Mouse (Mus musculus) CH12.LX (cell line): Measurements from ENCODE around the gene Eif5b. TPM values are rescaled to one million over a fixed set of nuclear protein-coding genes. Genes with fewer than 3 reads are reported as not detected.

Experiments used
- DNase-seq: peaks from one replicate; pipeline ENCODE4 v3.0.0-alpha.2; 2013; ENCODE audit errors: extremely low read depth
- H3K27ac ChIP-seq: 2 replicates; pipeline ENCODE4 v1.5.1; 2012; ENCODE audit warnings: low read depth, mild to moderate bottlenecking, control low read depth, moderate library complexity; ENCODE audit not compliant: insufficient read depth
- H3K27me3 ChIP-seq: replicated peaks from 2 replicates; pipeline ENCODE3; 2012; ENCODE audit warnings: inconsistent platforms
- H3K36me3 ChIP-seq, 2 experiments: replicated peaks in 1 of 2; 2 replicates each; pipeline versions ENCODE3 to v1.6.1; 2012; ENCODE audit warnings: inconsistent platforms in 1 of 2, low read length in 1 of 2, mild to moderate bottlenecking in 1 of 2, mixed read lengths in 1 of 2, moderate library complexity in 1 of 2; ENCODE audit not compliant: control insufficient read depth in 1 of 2, insufficient read depth in 1 of 2
- H3K4me1 ChIP-seq, 2 experiments: 2 replicates each; pipeline ENCODE4 v1.6.1; 2012; ENCODE audit warnings: inconsistent platforms in 1 of 2, moderate library complexity in 1 of 2; ENCODE audit not compliant: insufficient read depth in 2 of 2, control insufficient read depth in 1 of 2
- H3K4me2 ChIP-seq: 2 replicates; pipeline ENCODE4 v1.6.1; 2012; ENCODE audit warnings: low read depth, mild to moderate bottlenecking, control low read depth; ENCODE audit not compliant: poor library complexity, insufficient read depth, severe bottlenecking
- H3K4me3 ChIP-seq, 3 experiments: fragments of 150-350 bp in 1 of 3; sonication (generic) in 1 of 3; replicated peaks in 1 of 3; 2 replicates each; pipeline versions ENCODE3 to v1.5.1; 2011 to 2012; ENCODE audit warnings: low read depth in 2 of 3, low read length in 2 of 3, mild to moderate bottlenecking in 2 of 3, moderate library complexity in 2 of 3, control low read depth in 1 of 3, improper control_type of control experiment in 1 of 3, inconsistent platforms in 1 of 3, mixed read lengths in 1 of 3; ENCODE audit not compliant: poor library complexity in 1 of 3
- H3K79me2 ChIP-seq: replicated peaks from 2 replicates; pipeline ENCODE4 v1.6.1; 2012; ENCODE audit warnings: mild to moderate bottlenecking, moderate library complexity; ENCODE audit not compliant: control insufficient read depth, poor library complexity, insufficient read depth, severe bottlenecking; ENCODE audit errors: extremely low read depth
- H3K9ac ChIP-seq: 2 replicates; pipeline ENCODE4 v1.6.1; 2012; ENCODE audit warnings: low read depth, mild to moderate bottlenecking, control low read depth, moderate library complexity; ENCODE audit not compliant: insufficient read depth
- H3K9me3 ChIP-seq: replicated peaks from 2 replicates; pipeline ENCODE3; 2012; ENCODE audit warnings: low read length, inconsistent platforms, mixed read lengths
- BHLHE40 ChIP-seq: IDR thresholded peaks from 2 replicates; pipeline ENCODE4 v1.6.1; 2011; ENCODE audit warnings: mild to moderate bottlenecking, low read depth, low read length, improper control_type of control experiment
- CHD1 ChIP-seq: IDR thresholded peaks from 2 replicates; pipeline ENCODE4 v1.6.1; 2012; ENCODE audit warnings: low read depth, low read length, improper control_type of control experiment, inconsistent platforms
- CTCF ChIP-seq, 2 experiments: IDR thresholded peaks in 1 of 2; conservative IDR thresholded peaks in 1 of 2; 2 replicates each; pipeline ENCODE4 v1.5.1; 2011 to 2012; ENCODE audit warnings: low read depth in 2 of 2, low read length in 2 of 2, improper control_type of control experiment in 1 of 2, inconsistent platforms in 1 of 2, mild to moderate bottlenecking in 1 of 2, moderate library complexity in 1 of 2
- ELF1 ChIP-seq: IDR thresholded peaks from 2 replicates; pipeline ENCODE4 v1.6.1; 2014; ENCODE audit warnings: low read depth, mild to moderate bottlenecking, inconsistent platforms, low read length, improper control_type of control experiment
- EP300 ChIP-seq: IDR thresholded peaks from 2 replicates; pipeline ENCODE4 v1.6.1; 2011; ENCODE audit warnings: low read length, improper control_type of control experiment
- ETS1 ChIP-seq: conservative IDR thresholded peaks from 2 replicates; pipeline ENCODE4 v1.6.1; 2012; ENCODE audit warnings: low read depth, mild to moderate bottlenecking, inconsistent platforms, low read length, improper control_type of control experiment, moderate library complexity
- IRF4 ChIP-seq: IDR thresholded peaks from 2 replicates; pipeline ENCODE4 v1.6.1; 2014; ENCODE audit warnings: low read depth, mild to moderate bottlenecking, inconsistent platforms, low read length, improper control_type of control experiment
- JUN ChIP-seq: IDR thresholded peaks from 2 replicates; pipeline ENCODE4 v1.6.1; 2011; ENCODE audit warnings: low read depth, mild to moderate bottlenecking, low read length, improper control_type of control experiment, moderate library complexity; ENCODE audit not compliant: insufficient read depth
- JUND ChIP-seq: conservative IDR thresholded peaks from 2 replicates; pipeline ENCODE4 v1.6.1; 2011; ENCODE audit warnings: low read depth, low read length, improper control_type of control experiment
- MAFK ChIP-seq: IDR thresholded peaks from 2 replicates; pipeline ENCODE4 v1.6.1; 2011; ENCODE audit warnings: low read length, improper control_type of control experiment; ENCODE audit not compliant: insufficient replicate concordance
- MAX ChIP-seq: IDR thresholded peaks from 2 replicates; pipeline ENCODE4 v1.6.1; 2011; ENCODE audit warnings: low read length, improper control_type of control experiment
- MAZ ChIP-seq: IDR thresholded peaks from 2 replicates; pipeline ENCODE4 v1.6.1; 2012; ENCODE audit warnings: low read depth, mild to moderate bottlenecking, inconsistent platforms, low read length, improper control_type of control experiment, moderate library complexity
- MEF2A ChIP-seq: IDR thresholded peaks from 2 replicates; pipeline ENCODE4 v1.6.1; 2014; ENCODE audit warnings: low read depth, mild to moderate bottlenecking, inconsistent platforms, low read length, improper control_type of control experiment, borderline replicate concordance
- NRF1 ChIP-seq: IDR thresholded peaks from 2 replicates; pipeline ENCODE4 v1.6.1; 2014; ENCODE audit warnings: low read depth, mild to moderate bottlenecking, inconsistent platforms, low read length, improper control_type of control experiment, moderate library complexity
- PAX5 ChIP-seq: IDR thresholded peaks from 2 replicates; pipeline ENCODE4 v1.6.1; 2012; ENCODE audit warnings: low read length, inconsistent platforms, mixed read lengths
- POLR2A ChIP-seq: IDR thresholded peaks from 2 replicates; pipeline ENCODE4 v1.6.1; 2011; ENCODE audit warnings: low read depth, mild to moderate bottlenecking, improper control_type of control experiment, low read length
- POLR2AphosphoS2 ChIP-seq: IDR thresholded peaks from 2 replicates; pipeline ENCODE4 v1.6.1; 2011; ENCODE audit warnings: low read depth, low read length, improper control_type of control experiment
- SIN3A ChIP-seq: IDR thresholded peaks from 2 replicates; pipeline ENCODE4 v1.6.1; 2012; ENCODE audit warnings: low read length, improper control_type of control experiment, inconsistent platforms
- TBP ChIP-seq: conservative IDR thresholded peaks from 2 replicates; pipeline ENCODE4 v1.6.1; 2011; ENCODE audit warnings: low read depth, low read length, improper control_type of control experiment
- UBTF ChIP-seq: IDR thresholded peaks from 2 replicates; pipeline ENCODE4 v1.6.1; 2012; ENCODE audit warnings: low read depth, mild to moderate bottlenecking, inconsistent platforms, low read length, improper control_type of control experiment, moderate library complexity
- USF2 ChIP-seq: conservative IDR thresholded peaks from 2 replicates; pipeline ENCODE4 v1.6.1; 2011; ENCODE audit warnings: low read depth, low read length, improper control_type of control experiment
- ZMIZ1 ChIP-seq: IDR thresholded peaks from 2 replicates; pipeline ENCODE4 v1.6.1; 2012; ENCODE audit warnings: low read depth, mild to moderate bottlenecking, inconsistent platforms, low read length, improper control_type of control experiment
- ZNF384 ChIP-seq: IDR thresholded peaks from 2 replicates; pipeline ENCODE4 v1.6.1; 2012; ENCODE audit warnings: low read depth, low read length, improper control_type of control experiment, inconsistent platforms
- dilution Hi-C: fragments of 300-500 bp; cut with MboI; formaldehyde crosslinking; loops from 2 replicates; pipeline ENCODE4 v1.14.3; 2020; ENCODE audit warnings: low sequenced_read_pairs; ENCODE audit not compliant: extremely low pct_unique_long_range_greater_than_20kb, extremely low pct_ligation_motif_present
- in situ Hi-C: fragments of 300-500 bp; cut with MboI; formaldehyde crosslinking; loops from 3 replicates; pipeline ENCODE4 v1.14.3; 2019; ENCODE audit warnings: low sequenced_read_pairs, low pct_ligation_motif_present, low pct_unique_long_range_greater_than_20kb, mixed read lengths
- polyA plus RNA-seq: library from polyadenylated mRNA; unstranded; fragments of >175 nt; gene quantifications from 2 replicates; pipeline ENCODE4 v1.2.1, GENCODE M21; 2012; ENCODE audit warnings: low read depth; ENCODE audit not compliant: insufficient read length
- total RNA-seq, 2 experiments: library from RNA; depleted of rRNA; stranded (reverse); fragments of 300-350 nt in 1 of 2; fragments of >200 nt in 1 of 2; gene quantifications; 2 replicates each; pipeline ENCODE4 v1.2.3; 2012 to 2014

Gene Eif5b
- total and polyA plus RNA-seq, 3 experiments: 22.2 to 101 (median 29.8) TPM

GRCm38 (mm10) chr1:37987856-37988255 is 10.0 kb upstream of the Eif5b start:
- Histone ChIP-seq H3K9ac (no peak overlapping the region), H3K4me3 (no peak overlapping the region), H3K4me1 (no peaks in the 10 kb centered on the region), H3K27ac (no peak overlapping the region), H3K9me3 (no peaks in the 10 kb centered on the region), H3K27me3 (no peaks in the 10 kb centered on the region)
- in situ Hi-C loops: no loop called here
- no peak for TF ChIP-seq TBP
- TF ChIP-seq NRF1: no peak
- no peak for TF ChIP-seq ELF1
- no peak for TF ChIP-seq IRF4
- no peak for TF ChIP-seq CHD1
- TF ChIP-seq EP300: no peak
- TF ChIP-seq MAX: no peak
- TF ChIP-seq JUND: no peak
- TF ChIP-seq UBTF: no peak
- TF ChIP-seq POLR2AphosphoS2: no peak
- TF ChIP-seq POLR2A: no peak
- TF ChIP-seq, all 38 proteins: peak for 0
- 0 out of 2 replicates have a peak, but pooled peaks cover 3% of the 10 kb centered on the region for H3K79me2 ChIP-seq
- dilution Hi-C loops: no loop called here
- peaks cover 50 to 81% of the 10 kb centered on the region in 2 experiments for H3K36me3 ChIP-seq
- no peak for DNase-seq
- H3K4me2 ChIP-seq: no peak overlapping the region

GRCm38 (mm10) chr1:37996226-37996625 is 1.6 kb upstream of the Eif5b start:
- Histone ChIP-seq H3K36me3 (peaks cover 34 to 45% of the 10 kb centered on the region in 2 experiments), H3K27me3 (no peaks in the 10 kb centered on the region), H3K9ac (peak overlapping the region; percentile 87), H3K4me2 (peak overlapping the region; percentile 96), H3K9me3 (no peaks in the 10 kb centered on the region), H3K4me3 (peak overlapping the region; percentile 74 to 97 (median 82)), H3K79me2 (peaks cover 50% of the 10 kb centered on the region), H3K4me1 (peaks cover under 1 to 14% of the 10 kb centered on the region in 2 experiments; a peak in 3 of 4 replicates), H3K27ac (no peak overlapping the region)
- in situ Hi-C loops (no loop called here), dilution Hi-C loops (no loop called here)
- no peak for TF ChIP-seq ETS1
- TF ChIP-seq ZNF384: no peak
- TF ChIP-seq ZMIZ1: no peak
- no peak for TF ChIP-seq USF2
- no peak for TF ChIP-seq MAFK
- TF ChIP-seq CTCF (conservative IDR thresholded peaks at IDR 0.05 in 1 of 2, IDR thresholded peaks at IDR 0.05 in 1 of 2; ENCODE audit: low read depth in 2 of 2, low read length in 2 of 2): no peak
- TF ChIP-seq SIN3A: no peak
- no peak for TF ChIP-seq POLR2AphosphoS2
- no peak for TF ChIP-seq BHLHE40
- no peak for TF ChIP-seq JUN
- TF ChIP-seq PAX5: no peak
- TF ChIP-seq MAZ: no peak
- TF ChIP-seq MEF2A: no peak
- DNase-seq: no peak
